Mouse (Mus musculus) ES-E14 (cell line): ENCODE data around the gene Tarm1.

Source experiments
- CHD2 ChIP-seq: IDR thresholded peaks from 2 replicates; pipeline ENCODE4 v1.6.1; 2014; ENCODE audit warnings: mild to moderate bottlenecking, low read depth, low read length, inconsistent platforms
- ZC3H11A ChIP-seq: IDR thresholded peaks from 2 replicates; pipeline ENCODE4 v1.6.1; 2012; ENCODE audit warnings: low read depth, mild to moderate bottlenecking, inconsistent platforms, low read length, borderline replicate concordance
- ZNF384 ChIP-seq: IDR thresholded peaks from 2 replicates; pipeline ENCODE4 v1.6.1; 2012; ENCODE audit warnings: low read depth, low read length, inconsistent platforms

DNA sequence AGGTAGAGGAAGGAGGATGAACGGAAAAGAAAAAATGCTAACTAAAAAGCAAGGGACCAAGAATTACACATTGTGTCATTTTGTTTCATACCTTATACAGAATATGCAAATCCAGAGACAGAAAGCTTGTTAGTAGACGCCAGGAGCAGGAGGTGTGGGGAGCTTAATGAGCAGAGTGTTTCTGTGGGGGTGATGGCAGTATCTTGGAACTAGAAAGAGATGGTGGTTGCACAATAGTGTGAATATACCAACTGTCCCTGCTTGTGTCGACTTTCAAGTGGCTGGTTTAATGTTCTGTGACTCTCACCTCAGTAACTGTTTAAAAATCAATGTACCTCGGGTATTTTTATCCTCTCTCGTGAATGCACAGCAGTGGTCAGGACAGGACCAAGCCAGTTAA is 25.7 kb downstream of the Tarm1 start:
- no peak for TF ChIP-seq ZNF384
- TF ChIP-seq CHD2: no peak
- TF ChIP-seq ZC3H11A: no peak
